Mouse (Mus musculus) heart, adult 2 months (tissue): ENCODE results near the gene Rasl12.

ENCODE experiments used
- CTCF ChIP-seq: fragments of 200-600 bp; IDR thresholded peaks from 2 replicates; pipeline ENCODE4 v1.8.1; 2022; ENCODE audit warnings: antibody characterized with exemption, mild to moderate bottlenecking, moderate library complexity
- EP300 ChIP-seq: fragments of 200-500 bp; IDR thresholded peaks from 2 replicates; pipeline ENCODE4 v1.6.1; 2011; ENCODE audit warnings: low read depth, low read length, control low read depth; ENCODE audit not compliant: insufficient read depth

- TF ChIP-seq CTCF, result no peak
- TF ChIP-seq EP300, result no peak
Observed at GRCm38 (mm10) chr9:65390752-65391612, 7.3 kb upstream of the Rasl12 start.
